Mouse (Mus musculus): ENCODE results near the gene Hmx3. TPM values are rescaled to one million over a fixed set of nuclear protein-coding genes. Genes with fewer than 3 reads are reported as not detected.

Gene Hmx3
- polyA plus RNA-seq, 1 experiment: not detected

DNA sequence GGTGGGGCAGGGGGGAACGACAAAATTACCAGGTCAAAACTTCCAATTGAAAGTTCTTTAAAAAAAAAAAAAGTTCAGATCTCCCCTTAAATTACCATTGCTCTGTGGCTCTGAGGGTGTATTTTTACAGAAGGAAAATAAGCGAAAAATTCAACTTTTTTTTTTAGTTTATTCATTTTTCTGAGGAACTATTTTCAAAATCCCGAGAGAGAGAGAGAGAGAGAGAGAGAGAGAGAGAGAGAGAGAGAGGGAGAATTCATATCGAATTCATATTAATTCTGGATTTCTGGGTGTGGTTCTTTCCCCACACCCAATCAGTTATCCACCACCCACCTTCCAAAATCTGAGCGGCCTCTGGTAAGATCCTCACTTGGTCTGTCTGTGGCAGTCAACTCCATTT lies 2.2 kb downstream of the Hmx3 start:
- H3K27ac ChIP-seq (ENCODE audit: control insufficient read depth, insufficient read depth, low read depth, low read length): no peak overlapping the region
- no peaks in the 10 kb centered on the region for H3K36me3 ChIP-seq (ENCODE audit: control insufficient read depth, insufficient read depth, low read length)
- H3K4me1 ChIP-seq (ENCODE audit: control insufficient read depth, insufficient read depth, low read length): peaks cover 12% of the 10 kb centered on the region
- H3K4me3 ChIP-seq (ENCODE audit: control insufficient read depth, low read depth, low read length): no peak overlapping the region
- no peak for TF ChIP-seq POLR2A (IDR thresholded peaks at IDR 0.05; ENCODE audit: control insufficient read depth, low read depth, low read length)
- TF ChIP-seq CTCF (IDR thresholded peaks at IDR 0.05; ENCODE audit: control insufficient read depth, insufficient read depth, insufficient replicate concordance, low read depth, low read length): no peak
- no peaks in the 10 kb centered on the region; the same call in none of the 2 replicates for H3K27me3 ChIP-seq (ENCODE audit: control insufficient read depth, insufficient read depth, low read length)

DNA sequence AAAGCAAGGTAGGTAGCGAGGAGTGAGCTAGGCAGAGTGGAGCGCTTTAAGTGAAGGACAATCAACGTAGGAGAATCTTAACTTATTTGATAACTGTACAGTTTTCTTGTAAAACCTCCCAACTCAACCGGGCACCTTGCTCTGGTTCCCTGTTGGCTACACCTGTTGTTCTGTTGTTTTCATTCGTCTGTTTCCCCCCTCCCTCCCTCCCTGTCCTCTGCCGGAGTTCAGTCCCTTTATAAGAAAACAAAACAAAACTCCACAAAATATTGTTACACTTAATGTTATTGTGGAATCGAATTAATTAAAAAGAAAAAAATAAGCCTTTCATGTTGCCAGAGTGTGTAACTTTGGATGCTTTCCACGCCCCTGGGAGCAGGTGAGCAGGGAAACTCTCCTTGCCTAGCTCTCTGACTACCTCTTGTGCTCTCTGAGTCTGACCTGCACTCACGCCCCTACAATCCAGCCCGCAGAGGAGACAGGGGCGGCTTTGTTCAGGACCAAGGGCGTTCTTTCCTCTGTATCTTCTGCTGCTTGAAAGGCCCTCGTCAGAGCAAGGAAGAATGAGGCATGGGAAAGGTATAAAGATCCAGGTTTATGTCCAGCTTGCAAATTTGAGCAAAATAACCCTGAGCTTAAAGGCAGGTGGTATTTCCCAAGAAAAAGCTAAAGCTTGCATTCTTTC lies 3.2 kb downstream of the Hmx3 start:
- Histone ChIP-seq H3K4me1 (ENCODE audit: control insufficient read depth, insufficient read depth, low read length) (peaks cover 12% of the 10 kb centered on the region), H3K36me3 (ENCODE audit: control insufficient read depth, insufficient read depth, low read length) (no peaks in the 10 kb centered on the region), H3K27ac (ENCODE audit: control insufficient read depth, insufficient read depth, low read depth, low read length) (no peak overlapping the region), H3K4me3 (ENCODE audit: control insufficient read depth, low read depth, low read length) (no peak overlapping the region), H3K27me3 (ENCODE audit: control insufficient read depth, insufficient read depth, low read length) (no peaks in the 10 kb centered on the region; the same call in none of the 2 replicates)
- TF ChIP-seq POLR2A (IDR thresholded peaks at IDR 0.05; ENCODE audit: control insufficient read depth, low read depth, low read length) (no peak), CTCF (IDR thresholded peaks at IDR 0.05; ENCODE audit: control insufficient read depth, insufficient read depth, insufficient replicate concordance, low read depth, low read length) (no peak)

DNA sequence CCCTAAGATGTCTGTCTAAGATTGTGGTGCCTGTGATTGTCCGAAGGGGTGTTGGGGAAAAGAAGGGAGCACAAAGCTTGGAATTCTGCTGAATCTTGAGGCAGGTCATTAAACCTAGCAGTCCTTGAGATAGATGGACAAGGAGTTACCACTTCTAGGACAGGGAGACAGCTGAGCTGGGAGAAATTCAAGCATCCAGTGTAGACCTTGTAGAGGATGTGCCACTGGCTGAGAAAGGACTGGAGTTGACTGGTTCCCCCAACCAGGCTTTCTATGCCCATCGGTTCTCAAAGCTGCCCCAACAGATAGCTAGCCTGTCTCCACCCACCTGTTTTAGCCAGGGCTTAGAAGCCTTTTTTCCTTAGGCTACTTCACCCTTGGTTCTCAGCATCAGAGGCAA lies 3.8 kb downstream of the Hmx3 start:
- no peak overlapping the region for H3K4me3 ChIP-seq (ENCODE audit: control insufficient read depth, low read depth, low read length)
- peaks cover 2% of the 10 kb centered on the region for H3K27me3 ChIP-seq (ENCODE audit: control insufficient read depth, insufficient read depth, low read length)
- TF ChIP-seq POLR2A (IDR thresholded peaks at IDR 0.05; ENCODE audit: control insufficient read depth, low read depth, low read length) (no peak), CTCF (IDR thresholded peaks at IDR 0.05; ENCODE audit: control insufficient read depth, insufficient read depth, insufficient replicate concordance, low read depth, low read length) (no peak)
- H3K27ac ChIP-seq (ENCODE audit: control insufficient read depth, insufficient read depth, low read depth, low read length): no peak overlapping the region
- no peaks in the 10 kb centered on the region for H3K36me3 ChIP-seq (ENCODE audit: control insufficient read depth, insufficient read depth, low read length)
- peaks cover 12% of the 10 kb centered on the region for H3K4me1 ChIP-seq (ENCODE audit: control insufficient read depth, insufficient read depth, low read length)

DNA sequence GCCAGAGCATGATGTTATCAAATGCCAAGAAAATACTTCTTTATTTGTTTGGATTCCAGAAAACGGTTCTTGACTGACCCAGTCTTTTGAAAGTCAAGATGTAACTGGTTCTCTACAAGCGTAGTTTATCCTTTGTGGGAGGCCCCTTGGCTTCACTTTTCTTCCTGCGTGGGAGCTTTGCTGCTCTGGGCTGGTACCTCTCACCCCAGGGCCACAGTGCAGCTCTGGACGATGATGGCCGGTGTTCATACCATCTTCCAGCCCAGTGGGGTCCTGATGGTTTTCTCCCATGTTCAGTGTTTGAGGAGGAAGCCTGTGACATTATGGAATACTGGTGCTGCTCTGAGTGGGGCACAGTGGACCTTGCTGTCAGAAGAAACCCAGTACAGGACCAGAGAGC lies 4.8 kb downstream of the Hmx3 start:
- no peak overlapping the region for H3K4me3 ChIP-seq (ENCODE audit: control insufficient read depth, low read depth, low read length)
- TF ChIP-seq POLR2A (IDR thresholded peaks at IDR 0.05; ENCODE audit: control insufficient read depth, low read depth, low read length) (no peak), CTCF (IDR thresholded peaks at IDR 0.05; ENCODE audit: control insufficient read depth, insufficient read depth, insufficient replicate concordance, low read depth, low read length) (no peak)
- H3K27ac ChIP-seq (ENCODE audit: control insufficient read depth, insufficient read depth, low read depth, low read length): no peak overlapping the region
- peaks cover 6% of the 10 kb centered on the region for H3K27me3 ChIP-seq (ENCODE audit: control insufficient read depth, insufficient read depth, low read length)
- no peaks in the 10 kb centered on the region for H3K36me3 ChIP-seq (ENCODE audit: control insufficient read depth, insufficient read depth, low read length)
- peaks cover 9% of the 10 kb centered on the region for H3K4me1 ChIP-seq (ENCODE audit: control insufficient read depth, insufficient read depth, low read length)

DNA sequence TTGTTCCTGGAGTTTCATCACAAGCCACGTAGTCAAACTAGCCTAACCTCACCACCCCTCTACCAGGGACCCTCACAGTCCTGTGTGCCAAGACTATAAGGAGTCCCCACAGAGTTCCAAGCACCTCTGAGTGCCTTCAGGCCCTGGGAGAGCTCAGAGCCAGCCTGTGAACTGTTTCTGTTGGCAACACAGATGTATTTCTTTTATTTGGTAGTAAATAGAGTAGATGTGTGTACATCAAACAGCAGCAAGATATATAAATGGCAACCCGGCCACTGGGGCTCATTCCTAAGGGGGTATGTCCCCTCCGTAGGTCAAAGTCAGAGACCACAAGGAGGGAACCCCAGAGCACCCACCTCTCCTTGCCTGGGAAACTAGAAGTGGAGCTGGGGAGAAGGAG lies 5.8 kb downstream of the Hmx3 start, which contains the start of gene Hmx2:
Gene Hmx2, plus strand, starts transcription at position 301 of the 400 bp plus-strand sequence.
- Histone ChIP-seq H3K4me1 (ENCODE audit: control insufficient read depth, insufficient read depth, low read length) (peaks cover 6% of the 10 kb centered on the region), H3K36me3 (ENCODE audit: control insufficient read depth, insufficient read depth, low read length) (no peaks in the 10 kb centered on the region), H3K27ac (ENCODE audit: control insufficient read depth, insufficient read depth, low read depth, low read length) (no peak within 1 kb of the TSS), H3K4me3 (ENCODE audit: control insufficient read depth, low read depth, low read length) (no peak within 1 kb of the TSS), H3K27me3 (ENCODE audit: control insufficient read depth, insufficient read depth, low read length) (peaks cover 6% of the 10 kb centered on the region; the same call in 1 of the 2 replicates)
- TF ChIP-seq POLR2A (IDR thresholded peaks at IDR 0.05; ENCODE audit: control insufficient read depth, low read depth, low read length) (no peak), CTCF (IDR thresholded peaks at IDR 0.05; ENCODE audit: control insufficient read depth, insufficient read depth, insufficient replicate concordance, low read depth, low read length) (no peak)

DNA sequence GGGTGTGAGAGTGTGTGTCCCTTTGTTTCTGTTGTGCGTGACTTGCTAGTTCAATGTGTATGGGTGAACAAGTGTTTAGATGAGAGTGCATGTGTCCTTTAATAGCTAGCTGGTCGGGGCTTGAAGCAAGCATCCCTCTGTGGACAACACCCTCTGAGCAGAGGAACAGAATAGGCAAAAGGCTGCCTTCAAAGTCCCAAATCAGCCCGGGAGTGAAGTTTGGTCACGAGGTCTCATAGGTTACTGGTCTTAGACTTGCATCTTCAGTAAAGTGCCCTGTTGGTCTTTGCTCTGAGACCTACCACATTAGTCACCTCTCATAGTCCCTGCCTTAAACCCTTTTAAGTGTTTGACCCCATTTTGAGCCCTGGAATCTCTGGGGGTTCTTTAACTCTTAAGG lies 8.8 kb downstream of the Hmx3 start:
- no peak overlapping the region for H3K27ac ChIP-seq (ENCODE audit: control insufficient read depth, insufficient read depth, low read depth, low read length)
- peaks cover 6% of the 10 kb centered on the region; the same call in 1 of the 2 replicates for H3K27me3 ChIP-seq (ENCODE audit: control insufficient read depth, insufficient read depth, low read length)
- no peak for TF ChIP-seq POLR2A (IDR thresholded peaks at IDR 0.05; ENCODE audit: control insufficient read depth, low read depth, low read length)
- TF ChIP-seq CTCF (IDR thresholded peaks at IDR 0.05; ENCODE audit: control insufficient read depth, insufficient read depth, insufficient replicate concordance, low read depth, low read length): no peak
- H3K4me1 ChIP-seq (ENCODE audit: control insufficient read depth, insufficient read depth, low read length): peaks cover 5% of the 10 kb centered on the region
- H3K4me3 ChIP-seq (ENCODE audit: control insufficient read depth, low read depth, low read length): no peak overlapping the region
- no peaks in the 10 kb centered on the region for H3K36me3 ChIP-seq (ENCODE audit: control insufficient read depth, insufficient read depth, low read length)

DNA sequence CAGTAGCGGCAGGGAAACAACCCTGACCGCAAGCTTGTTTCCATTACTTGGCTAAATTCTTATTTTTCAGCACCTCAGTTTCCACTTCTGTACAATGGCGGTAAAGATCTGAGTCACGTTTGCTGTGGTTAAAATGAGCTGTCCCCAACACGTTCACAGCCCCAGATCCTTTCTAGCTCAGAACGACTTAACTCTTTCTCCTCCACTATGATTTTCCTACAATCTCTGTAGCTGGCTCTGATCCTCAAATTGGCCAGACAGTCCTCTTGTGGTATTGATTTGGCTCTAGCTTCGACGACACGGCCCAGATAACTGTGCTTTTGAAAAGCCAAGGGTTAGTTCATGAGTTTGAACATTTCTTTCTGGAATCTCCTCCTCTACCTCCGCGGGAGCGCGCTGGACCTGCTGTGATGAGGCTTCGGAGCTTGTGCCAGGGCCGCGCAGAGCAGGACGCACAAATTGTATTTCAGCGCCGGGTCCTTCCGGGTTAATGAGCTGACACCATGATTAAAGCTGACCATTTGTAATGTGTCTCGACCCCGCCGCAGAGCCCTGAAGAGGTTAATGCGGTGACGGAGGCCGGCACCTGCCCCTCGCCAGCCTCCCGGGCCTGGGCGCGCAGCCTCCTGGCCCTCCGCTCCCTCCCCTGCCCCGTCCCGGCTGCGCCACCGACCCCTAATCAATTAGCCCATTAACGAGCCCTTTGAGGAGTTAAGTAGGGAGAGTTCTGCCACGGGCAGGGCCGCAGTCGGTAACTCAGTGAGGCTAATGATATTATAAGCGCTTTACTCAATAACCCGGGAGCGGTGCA lies 9.5 kb downstream of the Hmx3 start:
- no peak overlapping the region for H3K27ac ChIP-seq (ENCODE audit: control insufficient read depth, insufficient read depth, low read depth, low read length)
- H3K4me3 ChIP-seq (ENCODE audit: control insufficient read depth, low read depth, low read length): no peak overlapping the region
- TF ChIP-seq POLR2A (IDR thresholded peaks at IDR 0.05; ENCODE audit: control insufficient read depth, low read depth, low read length) (no peak), CTCF (IDR thresholded peaks at IDR 0.05; ENCODE audit: control insufficient read depth, insufficient read depth, insufficient replicate concordance, low read depth, low read length) (no peak)
- H3K36me3 ChIP-seq (ENCODE audit: control insufficient read depth, insufficient read depth, low read length): no peaks in the 10 kb centered on the region
- peaks cover 10% of the 10 kb centered on the region for H3K4me1 ChIP-seq (ENCODE audit: control insufficient read depth, insufficient read depth, low read length)
- peaks cover 8% of the 10 kb centered on the region for H3K27me3 ChIP-seq (ENCODE audit: control insufficient read depth, insufficient read depth, low read length)

Measured in testis, adult 2 months (tissue).